Mouse (Mus musculus): ENCODE results near the gene Cldn13. TPM values are rescaled to one million over a fixed set of nuclear protein-coding genes. Genes with fewer than 3 reads are reported as not detected.
A peak's percentile ranks its signal among the peaks of the same experiment; 100 is the strongest.

Cldn13 gene
- polyA plus RNA-seq, 1 experiment: not detected

GRCm38 (mm10) chr5:134901012-134901643 lies 14.2 kb downstream of the Cldn13 start:
- Histone ChIP-seq H3K4me3 (ENCODE audit: insufficient read depth, low read length) (no peak overlapping the region), H3K27ac (ENCODE audit: insufficient read depth, low read length) (no peak overlapping the region), H3K4me1 (ENCODE audit: control insufficient read depth, insufficient read depth, low read length) (no peaks in the 10 kb centered on the region)
- TF ChIP-seq CTCF (IDR thresholded peaks at IDR 0.05; ENCODE audit: extremely low read depth, insufficient read depth, low read length) (peak; percentile 65), POLR2A (IDR thresholded peaks at IDR 0.05; ENCODE audit: extremely low read depth, insufficient read depth, low read length) (no peak)

- Histone ChIP-seq H3K4me3 (ENCODE audit: insufficient read depth, low read length) (no peak overlapping the region), H3K27ac (ENCODE audit: insufficient read depth, low read length) (no peak overlapping the region), H3K4me1 (ENCODE audit: control insufficient read depth, insufficient read depth, low read length) (no peaks in the 10 kb centered on the region)
- TF ChIP-seq POLR2A (IDR thresholded peaks at IDR 0.05; ENCODE audit: extremely low read depth, insufficient read depth, low read length): no peak
- no peak for TF ChIP-seq CTCF (IDR thresholded peaks at IDR 0.05; ENCODE audit: extremely low read depth, insufficient read depth, low read length)
These were observed 17.7 kb downstream of the Cldn13 start for GRCm38 (mm10) chr5:134897596-134897995.

- Histone ChIP-seq H3K4me3 (ENCODE audit: insufficient read depth, low read length) (no peak overlapping the region), H3K27ac (ENCODE audit: insufficient read depth, low read length) (no peak overlapping the region), H3K4me1 (ENCODE audit: control insufficient read depth, insufficient read depth, low read length) (no peaks in the 10 kb centered on the region)
- no peak for TF ChIP-seq POLR2A (IDR thresholded peaks at IDR 0.05; ENCODE audit: extremely low read depth, insufficient read depth, low read length)
- no peak for TF ChIP-seq CTCF (IDR thresholded peaks at IDR 0.05; ENCODE audit: extremely low read depth, insufficient read depth, low read length)
These were observed 18.4 kb downstream of the Cldn13 start for GRCm38 (mm10) chr5:134896965-134897364.

GRCm38 (mm10) chr5:134895291-134895690 lies 20.0 kb downstream of the Cldn13 start:
- no peak overlapping the region for H3K4me3 ChIP-seq (ENCODE audit: insufficient read depth, low read length)
- no peak for TF ChIP-seq CTCF (IDR thresholded peaks at IDR 0.05; ENCODE audit: extremely low read depth, insufficient read depth, low read length)
- no peak overlapping the region for H3K27ac ChIP-seq (ENCODE audit: insufficient read depth, low read length)
- H3K4me1 ChIP-seq (ENCODE audit: control insufficient read depth, insufficient read depth, low read length): no peaks in the 10 kb centered on the region

GRCm38 (mm10) chr5:134892717-134893116 lies 22.6 kb downstream of the Cldn13 start:
- no peak overlapping the region for H3K27ac ChIP-seq (ENCODE audit: insufficient read depth, low read length)
- TF ChIP-seq CTCF (IDR thresholded peaks at IDR 0.05; ENCODE audit: extremely low read depth, insufficient read depth, low read length) (no peak), POLR2A (IDR thresholded peaks at IDR 0.05; ENCODE audit: extremely low read depth, insufficient read depth, low read length) (no peak)
- H3K4me1 ChIP-seq (ENCODE audit: control insufficient read depth, insufficient read depth, low read length): no peaks in the 10 kb centered on the region
- H3K4me3 ChIP-seq (ENCODE audit: insufficient read depth, low read length): no peak overlapping the region

GRCm38 (mm10) chr5:134891552-134891951 lies 23.8 kb downstream of the Cldn13 start:
- H3K4me1 ChIP-seq (ENCODE audit: control insufficient read depth, insufficient read depth, low read length): no peaks in the 10 kb centered on the region
- no peak overlapping the region for H3K4me3 ChIP-seq (ENCODE audit: insufficient read depth, low read length)
- TF ChIP-seq CTCF (IDR thresholded peaks at IDR 0.05; ENCODE audit: extremely low read depth, insufficient read depth, low read length): no peak
- no peak for TF ChIP-seq POLR2A (IDR thresholded peaks at IDR 0.05; ENCODE audit: extremely low read depth, insufficient read depth, low read length)
- H3K27ac ChIP-seq (ENCODE audit: insufficient read depth, low read length): peak overlapping the region; percentile 62

GRCm38 (mm10) chr5:134890601-134891054 lies 24.7 kb downstream of the Cldn13 start:
- no peak overlapping the region for H3K4me3 ChIP-seq (ENCODE audit: insufficient read depth, low read length)
- no peak for TF ChIP-seq CTCF (IDR thresholded peaks at IDR 0.05; ENCODE audit: extremely low read depth, insufficient read depth, low read length)
- no peak for TF ChIP-seq POLR2A (IDR thresholded peaks at IDR 0.05; ENCODE audit: extremely low read depth, insufficient read depth, low read length)
- no peaks in the 10 kb centered on the region for H3K4me1 ChIP-seq (ENCODE audit: control insufficient read depth, insufficient read depth, low read length)
- no peak overlapping the region for H3K27ac ChIP-seq (ENCODE audit: insufficient read depth, low read length)

GRCm38 (mm10) chr5:134888505-134888904 lies 26.8 kb downstream of the Cldn13 start:
- no peak overlapping the region for H3K27ac ChIP-seq (ENCODE audit: insufficient read depth, low read length)
- no peaks in the 10 kb centered on the region for H3K4me1 ChIP-seq (ENCODE audit: control insufficient read depth, insufficient read depth, low read length)
- H3K4me3 ChIP-seq (ENCODE audit: insufficient read depth, low read length): no peak overlapping the region
- no peak for TF ChIP-seq CTCF (IDR thresholded peaks at IDR 0.05; ENCODE audit: extremely low read depth, insufficient read depth, low read length)
- no peak for TF ChIP-seq POLR2A (IDR thresholded peaks at IDR 0.05; ENCODE audit: extremely low read depth, insufficient read depth, low read length)

- no peak overlapping the region for H3K4me3 ChIP-seq (ENCODE audit: insufficient read depth, low read length)
- TF ChIP-seq POLR2A (IDR thresholded peaks at IDR 0.05; ENCODE audit: extremely low read depth, insufficient read depth, low read length) (no peak), CTCF (IDR thresholded peaks at IDR 0.05; ENCODE audit: extremely low read depth, insufficient read depth, low read length) (no peak)
- H3K4me1 ChIP-seq (ENCODE audit: control insufficient read depth, insufficient read depth, low read length): no peaks in the 10 kb centered on the region
- H3K27ac ChIP-seq (ENCODE audit: insufficient read depth, low read length): peak overlapping the region; percentile 35; the same call in 1 of the 2 replicates
These were observed 27.6 kb downstream of the Cldn13 start for GRCm38 (mm10) chr5:134887447-134888335.

GRCm38 (mm10) chr5:134883077-134883476 lies 32.2 kb downstream of the Cldn13 start:
- TF ChIP-seq CTCF (IDR thresholded peaks at IDR 0.05; ENCODE audit: extremely low read depth, insufficient read depth, low read length): no peak
- no peak for TF ChIP-seq POLR2A (IDR thresholded peaks at IDR 0.05; ENCODE audit: extremely low read depth, insufficient read depth, low read length)
- no peak overlapping the region for H3K4me3 ChIP-seq (ENCODE audit: insufficient read depth, low read length)
- H3K27ac ChIP-seq (ENCODE audit: insufficient read depth, low read length): no peak overlapping the region
- no peaks in the 10 kb centered on the region for H3K4me1 ChIP-seq (ENCODE audit: control insufficient read depth, insufficient read depth, low read length)

All from cortical plate, adult 2 months (tissue).